Mouse (Mus musculus) brain, adult 2 months (tissue): ENCODE results near the gene Cdca7l.
A peak's percentile ranks its signal among the peaks of the same experiment; 100 is the strongest.

Source experiments
- DNase-seq: peaks from one replicate; pipeline ENCODE4 v3.0.0; 2011; ENCODE audit warnings: low read depth, low spot score

Gene Cdca7l

DNA sequence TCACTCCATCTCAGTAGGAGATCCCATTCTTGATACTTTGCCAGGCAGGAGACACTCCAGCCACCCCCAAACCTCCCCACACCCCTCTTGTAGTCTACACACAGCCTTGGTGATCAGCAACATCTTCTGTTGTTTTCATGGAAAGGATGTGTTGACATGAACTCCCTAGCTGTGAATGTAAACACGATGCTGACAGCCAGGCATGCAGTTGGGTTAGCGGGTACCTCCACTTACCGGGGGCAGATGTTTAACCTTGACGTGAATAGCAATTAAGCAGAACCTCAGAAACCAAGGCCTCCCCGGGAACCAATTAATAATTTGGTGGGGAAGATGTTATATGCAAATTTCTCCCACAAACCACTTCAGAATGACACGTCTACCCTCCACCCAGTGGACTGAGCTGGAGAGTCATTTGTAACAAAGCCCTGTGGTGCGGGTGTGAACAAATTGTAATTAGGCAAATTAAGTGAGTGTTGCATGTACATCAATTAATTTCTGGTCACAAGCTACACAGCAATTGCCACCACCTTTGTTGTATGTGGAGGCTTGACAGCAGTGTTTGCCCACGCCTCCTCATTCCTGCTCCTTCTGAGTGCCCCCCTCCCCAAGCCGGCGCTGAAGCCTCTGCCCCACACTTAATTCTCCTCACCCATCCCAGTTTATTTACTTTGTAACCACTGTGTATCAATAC, 5.4 kb downstream of the Cdca7l start:
- DNase-seq: no peak

DNA sequence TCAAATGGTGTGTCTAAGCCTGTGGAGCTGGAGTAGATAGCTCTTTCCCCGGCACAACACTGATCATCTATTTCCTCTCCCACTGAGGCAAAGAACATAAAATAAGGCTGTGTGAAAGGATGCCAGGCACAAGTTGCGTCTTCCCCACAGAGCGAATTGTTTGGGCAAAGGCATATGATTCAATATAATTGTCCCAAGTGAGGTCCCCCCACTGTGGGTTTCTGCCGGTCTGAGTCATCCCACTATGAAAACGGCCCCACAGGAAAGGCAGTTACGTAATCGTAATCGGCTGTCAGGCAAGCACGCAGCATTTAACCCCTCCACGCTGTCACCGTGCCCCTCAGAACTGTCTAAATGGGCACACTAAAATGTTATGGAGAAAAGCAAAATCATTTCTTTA, 6.0 kb downstream of the Cdca7l start:
- DNase-seq: peak; percentile 53

DNA sequence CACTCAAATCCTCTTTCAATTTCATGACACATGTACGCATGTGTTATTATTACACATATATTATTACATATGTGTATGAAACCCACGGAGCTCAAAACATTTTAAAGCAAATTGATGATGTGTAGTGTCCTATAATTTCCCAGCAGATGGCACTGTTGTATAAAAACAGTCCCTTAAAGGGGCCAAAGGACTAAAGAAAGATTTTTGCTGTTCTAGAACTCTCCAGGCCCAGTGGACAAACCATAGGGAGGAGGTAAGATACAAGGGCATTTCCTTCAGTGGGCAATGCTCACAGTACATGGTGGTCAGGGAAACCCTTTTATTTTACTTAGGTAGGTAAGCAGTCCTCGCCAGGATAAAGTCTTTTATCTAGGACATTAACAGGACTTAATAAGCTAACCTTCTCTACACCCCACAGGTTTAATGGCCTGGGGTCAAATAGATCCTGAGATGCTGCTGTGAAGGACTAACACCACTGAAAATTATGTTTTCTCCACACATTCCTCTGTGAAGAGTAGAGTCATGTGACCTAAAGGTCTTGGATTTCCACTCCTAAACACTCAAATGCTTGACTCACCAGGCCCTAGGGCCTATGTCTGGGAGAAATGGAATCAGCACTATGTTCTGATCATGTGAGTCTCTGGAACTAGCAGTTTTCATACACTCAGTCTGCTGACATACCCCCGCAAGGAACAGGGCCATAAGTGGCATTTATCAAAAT, 16.2 kb downstream of the Cdca7l start:
- DNase-seq: no peak

DNA sequence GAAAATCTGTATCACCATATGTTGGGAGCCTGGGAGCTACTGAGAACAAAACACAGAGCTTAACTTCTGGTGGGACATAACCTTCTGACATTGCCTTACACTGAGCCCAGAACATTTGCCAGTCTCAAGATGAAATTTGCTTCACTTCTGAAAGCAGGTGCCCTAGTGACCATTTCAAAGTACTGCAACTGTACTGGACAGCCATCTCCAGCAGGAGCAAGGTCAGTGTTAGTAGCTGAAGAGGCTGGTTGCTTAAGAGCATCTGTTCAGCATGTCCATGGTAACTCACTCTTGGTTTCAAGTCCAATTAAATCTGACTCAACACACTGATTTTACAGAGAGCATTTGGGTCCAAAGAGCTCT, 16.8 kb downstream of the Cdca7l start:
- no peak for DNase-seq

DNA sequence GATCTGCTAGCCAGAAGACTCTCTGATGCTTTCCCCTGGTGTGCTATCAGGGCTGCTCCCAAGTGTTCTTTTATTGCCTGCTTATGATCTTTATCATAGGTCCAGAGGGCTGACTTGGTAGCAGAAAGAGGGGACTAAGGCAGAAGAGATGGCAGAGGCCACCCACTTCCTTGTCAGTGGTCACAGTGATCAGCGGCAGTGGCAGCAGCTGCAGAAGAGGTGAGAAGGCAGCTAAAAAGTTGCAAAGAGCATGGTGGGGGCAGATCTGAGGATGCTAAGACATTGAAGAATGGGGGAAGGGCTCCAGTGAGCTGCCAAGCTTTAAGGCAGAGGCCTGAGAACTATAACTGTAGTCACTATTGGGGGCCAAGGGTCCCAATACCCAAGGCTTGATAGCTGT, 17.3 kb downstream of the Cdca7l start:
- no peak for DNase-seq

DNA sequence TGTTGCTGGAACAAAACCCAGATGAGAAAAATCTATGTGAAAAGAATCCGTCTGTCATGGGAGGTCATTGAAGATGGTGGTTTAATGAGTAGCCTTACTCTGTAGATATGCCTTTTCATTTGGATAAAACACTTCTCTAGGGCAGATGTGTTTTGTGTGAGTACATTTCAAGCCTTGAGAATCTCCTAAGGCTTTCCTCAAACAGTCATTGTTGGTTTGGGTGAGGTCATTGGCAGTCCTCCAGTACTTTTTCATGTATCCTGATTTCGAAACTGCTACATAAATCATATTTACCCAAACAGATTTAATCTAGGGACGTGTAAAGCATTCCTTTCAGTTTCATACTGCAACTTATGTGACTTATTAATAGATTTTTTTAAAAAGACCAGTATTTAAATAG, 24.3 kb downstream of the Cdca7l start:
- DNase-seq: no peak

DNA sequence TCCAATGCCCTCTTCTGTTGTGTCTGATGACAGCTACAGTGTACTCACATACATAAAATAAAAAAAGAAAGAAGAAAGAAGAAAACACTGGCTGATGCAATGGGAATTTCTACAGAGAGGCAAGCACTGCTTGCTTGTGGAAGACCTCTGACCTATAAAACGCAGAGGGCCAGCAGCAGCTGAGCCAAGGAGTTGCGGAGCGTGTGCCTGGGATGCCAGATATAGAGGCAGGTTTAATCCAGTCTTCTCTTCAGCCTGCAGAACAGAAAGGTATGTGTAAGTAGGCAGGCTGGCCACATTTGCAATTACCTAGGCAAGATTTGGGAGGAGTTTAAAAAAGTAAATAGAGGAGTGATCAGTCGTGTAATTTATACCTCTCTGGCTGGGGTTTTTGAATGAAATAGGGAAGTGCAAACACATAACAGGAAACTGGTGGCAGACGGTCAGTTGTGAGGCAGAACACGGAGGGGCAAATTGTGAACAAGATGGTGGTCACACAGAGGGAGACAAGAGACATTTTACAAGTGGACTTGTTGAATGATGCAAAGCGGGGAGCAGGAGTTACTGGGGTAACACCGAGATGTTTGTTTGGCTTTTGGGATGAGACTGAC, 27.4 kb downstream of the Cdca7l start:
- DNase-seq: no peak

DNA sequence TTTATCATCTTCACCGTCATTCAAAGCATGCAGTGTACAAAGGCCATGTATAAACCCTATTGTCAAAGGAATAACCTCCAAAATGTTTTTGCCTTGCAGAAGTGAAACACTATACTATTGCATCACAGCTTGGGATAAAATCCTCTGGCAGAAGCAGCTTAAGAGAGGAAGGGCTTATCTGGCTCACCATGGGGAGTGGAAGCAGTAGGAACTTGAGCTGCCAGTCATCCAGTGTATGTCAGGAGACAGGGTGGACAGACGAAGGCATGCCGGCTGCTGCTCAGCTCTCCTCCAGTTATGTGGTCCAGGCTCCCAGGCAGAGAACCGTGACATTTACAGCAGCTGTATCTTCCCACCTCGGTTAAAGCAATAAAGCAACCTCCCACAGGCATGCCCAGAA, 28.1 kb downstream of the Cdca7l start:
- no peak for DNase-seq

DNA sequence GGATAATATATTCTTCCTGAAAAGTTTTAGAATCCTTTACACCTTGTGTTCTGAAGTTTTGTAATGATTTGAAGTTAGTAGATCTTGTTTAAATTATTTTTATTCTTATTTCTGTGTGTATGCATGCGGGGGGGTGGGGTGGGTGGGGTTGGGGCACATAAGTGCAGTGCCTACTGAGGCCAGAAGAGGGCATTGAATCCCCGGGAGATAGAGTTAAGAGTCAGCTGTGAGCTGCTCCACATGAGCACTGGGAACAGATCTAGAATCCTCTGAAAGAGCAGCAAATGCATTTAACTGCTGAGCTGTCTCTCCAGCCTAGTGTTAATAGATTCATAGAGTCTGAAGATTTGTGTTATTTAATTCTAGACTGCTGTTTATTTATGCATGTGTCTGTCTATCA, 30.6 kb downstream of the Cdca7l start:
- DNase-seq: no peak

DNA sequence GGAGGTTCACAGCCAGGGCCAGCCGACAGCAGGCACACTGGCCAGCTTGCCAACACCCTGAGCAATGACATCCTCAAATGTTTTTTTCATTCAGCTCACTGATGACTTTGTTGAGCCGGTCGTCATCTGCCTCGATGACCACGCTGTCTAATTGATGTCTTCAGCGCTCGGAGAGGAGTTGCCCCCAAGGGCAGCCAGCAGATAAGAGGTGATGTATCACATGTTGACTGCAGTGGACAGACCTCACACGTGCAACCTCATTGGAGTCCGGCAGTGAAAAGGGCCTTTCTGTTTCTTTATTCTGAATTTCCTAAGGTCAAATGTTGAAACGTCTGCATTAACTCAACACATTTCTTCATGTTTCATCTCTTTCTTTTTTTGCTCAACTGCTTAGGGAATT, 31.3 kb downstream of the Cdca7l start:
- no peak for DNase-seq

DNA sequence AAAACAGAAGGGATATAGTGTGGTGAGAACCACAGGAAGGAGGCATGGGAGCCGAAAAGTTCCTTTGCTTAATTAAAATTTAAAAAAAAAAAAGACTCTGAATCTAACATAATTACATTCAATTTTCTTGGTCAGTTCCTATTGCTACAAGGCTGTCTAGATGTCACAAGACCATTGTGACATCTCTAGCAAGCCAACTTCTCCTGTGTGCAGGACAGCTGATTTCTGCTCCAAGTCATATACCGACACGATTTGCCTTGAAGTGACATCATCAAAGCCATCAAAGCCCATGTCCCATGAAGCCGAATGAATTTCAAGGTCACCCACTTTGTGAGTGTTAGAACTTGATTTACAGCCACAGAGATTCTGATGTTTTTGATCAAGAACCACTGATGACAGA, 33.3 kb downstream of the Cdca7l start:
- no peak for DNase-seq

DNA sequence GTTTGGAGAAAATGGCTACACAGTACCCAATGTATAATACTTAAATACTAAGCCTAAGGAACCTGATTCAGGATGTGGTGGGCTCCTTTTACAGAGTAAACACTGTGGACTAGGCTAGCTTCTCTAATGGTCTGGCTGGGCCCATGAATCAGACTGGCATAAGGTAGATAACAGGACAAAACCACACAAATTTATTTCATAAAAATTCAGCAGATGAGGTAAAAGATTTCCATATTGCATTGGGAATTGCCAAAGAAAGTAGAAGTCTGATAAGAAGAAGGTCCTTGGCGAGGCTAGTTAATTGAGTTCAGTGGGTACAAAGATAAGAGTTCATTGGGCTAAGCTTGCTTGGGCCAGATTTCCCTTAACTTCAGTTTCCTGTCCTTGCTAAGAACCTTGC, 36.6 kb downstream of the Cdca7l start:
- no peak for DNase-seq

DNA sequence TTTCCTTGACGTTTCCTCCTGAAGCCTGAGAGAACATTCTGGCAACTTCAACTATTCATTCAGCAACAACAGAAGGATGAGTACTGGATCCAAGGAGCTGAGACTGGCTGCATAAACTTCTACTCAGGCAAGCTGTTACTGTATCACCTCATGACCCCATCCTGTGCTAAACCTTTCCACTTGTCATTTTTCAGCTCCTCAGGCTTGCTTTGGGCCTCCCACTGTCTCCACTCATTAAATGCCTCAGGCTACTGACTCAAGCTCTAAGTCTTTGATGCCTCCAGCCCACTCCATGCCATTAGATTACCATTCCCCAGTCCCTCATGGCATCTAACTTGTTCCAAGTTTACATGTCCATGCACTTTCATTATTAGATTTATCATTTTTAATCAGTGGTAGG, 38.6 kb downstream of the Cdca7l start:
- no peak for DNase-seq

DNA sequence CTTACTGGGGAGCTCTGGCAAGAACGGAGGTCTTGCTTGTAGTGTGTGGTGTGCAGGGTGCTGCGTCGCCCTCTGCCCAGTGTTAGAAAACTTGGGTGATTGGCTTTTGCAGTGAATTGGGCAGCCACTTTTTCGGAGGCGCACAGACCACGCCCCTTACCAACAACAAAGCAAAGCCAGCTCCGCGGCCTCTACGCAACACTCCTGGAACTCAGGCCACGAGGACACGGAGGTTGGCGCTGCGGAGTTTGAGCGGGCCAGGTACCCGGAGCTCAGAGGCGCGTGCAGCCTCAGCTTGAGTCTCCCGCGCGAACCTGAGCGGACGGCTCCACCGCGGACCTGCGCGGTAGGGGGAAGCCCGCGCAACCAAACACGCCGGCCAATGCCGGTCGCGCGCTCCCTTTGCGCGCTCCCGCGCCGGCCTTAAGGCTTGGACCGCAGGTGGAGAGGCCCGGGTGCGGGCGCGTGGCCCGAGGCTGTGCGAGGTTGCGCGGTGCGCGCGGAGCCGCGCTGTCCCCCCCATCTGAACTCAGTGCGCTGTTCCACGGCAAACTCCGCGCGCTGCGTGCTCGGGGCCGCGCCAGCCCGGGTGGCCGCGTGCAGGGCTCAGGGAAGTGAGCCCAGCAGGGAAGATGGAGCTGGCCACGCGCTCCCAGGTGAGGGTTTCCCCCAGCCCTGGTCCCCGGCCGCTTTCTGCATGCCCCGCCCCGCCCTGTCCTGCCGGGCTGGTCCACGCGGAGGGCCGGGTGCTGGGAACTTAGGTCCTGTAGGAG, 39.4 kb downstream of the Cdca7l start:
- peak; percentile 69 for DNase-seq

DNA sequence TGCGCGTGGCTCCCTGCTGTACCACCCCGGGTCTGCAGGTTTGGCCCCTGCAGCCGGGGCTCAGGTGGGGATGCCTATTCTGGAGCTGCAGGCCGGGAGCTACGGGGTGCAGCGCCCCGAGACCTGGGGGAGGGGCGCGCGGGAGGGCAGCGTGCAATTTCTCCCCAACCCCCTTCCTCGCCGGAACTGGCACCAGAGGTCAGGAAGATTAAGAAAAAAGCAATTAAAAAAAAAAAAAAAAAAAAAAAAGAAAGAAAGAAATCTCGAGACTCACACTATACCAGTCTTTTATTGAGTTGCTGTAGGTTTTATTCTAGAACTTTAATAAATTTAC, 40.0 kb downstream of the Cdca7l start:
- no peak for DNase-seq

DNA sequence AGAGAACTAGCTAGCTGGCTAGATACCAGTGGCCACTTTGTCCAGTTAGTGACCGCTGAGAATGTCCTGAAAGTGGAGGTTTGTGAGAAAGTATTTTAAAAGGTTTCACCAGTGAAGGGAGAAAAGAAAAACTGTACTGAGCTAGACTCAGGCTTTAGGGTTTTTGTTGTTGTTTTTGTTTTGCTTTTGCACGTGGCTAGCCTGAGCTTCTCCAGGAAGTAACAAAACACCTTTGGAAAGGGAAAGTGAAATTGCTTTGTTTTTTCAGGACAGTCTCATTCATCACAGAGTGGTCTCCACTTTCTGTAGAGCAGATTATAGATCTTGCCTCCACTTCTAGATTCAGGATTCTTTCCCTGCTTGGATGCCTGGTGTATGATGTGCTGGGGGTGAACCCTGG, 40.8 kb downstream of the Cdca7l start:
- DNase-seq: no peak

DNA sequence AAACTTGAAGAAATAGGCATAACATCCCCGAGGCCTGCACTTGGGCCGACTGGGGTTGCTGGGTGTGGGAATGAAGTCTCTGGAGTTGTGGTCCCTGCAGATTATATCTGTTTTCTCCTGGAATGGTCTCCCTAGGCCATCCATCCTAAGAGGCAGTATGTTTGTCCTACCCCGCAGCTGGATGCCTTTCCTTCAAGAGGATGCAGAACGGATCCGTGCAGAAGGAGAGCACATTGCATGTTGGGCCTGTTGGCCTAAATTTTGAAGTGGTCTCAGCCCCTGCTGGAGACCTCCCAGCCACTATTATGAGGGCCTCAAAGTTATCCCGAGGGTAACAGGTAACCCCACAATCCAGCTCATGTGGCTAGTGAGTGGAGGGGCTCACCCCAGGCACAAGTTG, 44.5 kb downstream of the Cdca7l start:
- DNase-seq: no peak

DNA sequence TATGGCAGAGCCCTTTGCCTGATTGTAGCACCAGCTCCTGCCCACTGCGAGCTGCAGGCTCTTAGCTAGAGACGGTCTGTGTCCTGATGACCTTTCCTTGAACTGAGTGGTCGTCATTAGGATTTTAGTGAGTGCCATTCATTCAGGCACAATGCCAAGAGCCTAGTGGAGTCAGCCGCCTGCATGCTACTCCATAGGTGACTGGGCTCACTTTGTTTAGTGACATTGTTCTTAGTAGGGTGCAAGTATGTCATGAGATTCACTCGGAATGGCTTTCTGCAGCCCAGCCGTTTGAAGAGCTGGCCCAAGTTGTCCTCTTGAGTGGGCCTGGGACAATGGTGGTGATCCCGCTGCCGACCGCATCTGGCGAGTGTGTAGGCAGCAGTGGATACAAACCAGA, 46.4 kb downstream of the Cdca7l start:
- no peak for DNase-seq

DNA sequence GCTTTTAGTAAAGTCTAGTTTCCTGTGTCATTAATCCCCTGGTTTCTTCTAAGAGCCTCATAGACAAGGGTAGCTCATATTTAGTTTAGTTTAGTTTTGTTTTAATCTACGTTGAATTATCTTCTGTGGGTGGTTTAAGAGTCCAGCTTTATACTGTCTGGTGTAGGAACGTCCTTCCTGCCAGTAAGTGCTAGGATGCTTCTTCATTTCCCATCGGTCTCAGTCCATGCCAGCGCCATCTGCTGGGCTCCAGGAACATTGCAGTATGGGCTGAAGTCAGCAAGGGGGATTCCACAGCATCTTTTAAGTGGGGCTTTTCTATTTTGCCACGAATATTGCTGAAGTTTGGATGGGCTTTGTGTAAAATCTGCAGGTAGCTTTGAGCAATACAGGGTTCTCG, 49.2 kb downstream of the Cdca7l start:
- DNase-seq: peak; percentile 69

DNA sequence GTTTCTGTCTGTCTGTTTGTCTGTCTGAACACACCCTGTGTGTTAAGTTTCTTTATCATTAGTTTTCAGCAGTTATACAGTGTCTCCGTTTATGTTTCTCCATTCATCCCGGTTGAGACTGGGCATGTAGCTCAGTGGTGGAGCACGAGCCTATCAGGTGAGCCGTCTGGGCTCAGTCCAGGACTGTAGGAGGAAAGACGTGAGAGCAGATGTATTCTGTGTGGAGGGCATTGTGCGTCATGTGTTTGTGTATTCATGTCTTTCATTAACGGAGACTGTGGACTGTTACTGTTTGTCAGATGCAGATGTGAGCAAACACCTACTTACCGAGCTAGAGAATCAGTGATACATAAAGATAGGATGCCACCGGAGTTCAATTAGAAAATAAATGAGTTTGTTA, 52.9 kb downstream of the Cdca7l start:
- no peak for DNase-seq

DNA sequence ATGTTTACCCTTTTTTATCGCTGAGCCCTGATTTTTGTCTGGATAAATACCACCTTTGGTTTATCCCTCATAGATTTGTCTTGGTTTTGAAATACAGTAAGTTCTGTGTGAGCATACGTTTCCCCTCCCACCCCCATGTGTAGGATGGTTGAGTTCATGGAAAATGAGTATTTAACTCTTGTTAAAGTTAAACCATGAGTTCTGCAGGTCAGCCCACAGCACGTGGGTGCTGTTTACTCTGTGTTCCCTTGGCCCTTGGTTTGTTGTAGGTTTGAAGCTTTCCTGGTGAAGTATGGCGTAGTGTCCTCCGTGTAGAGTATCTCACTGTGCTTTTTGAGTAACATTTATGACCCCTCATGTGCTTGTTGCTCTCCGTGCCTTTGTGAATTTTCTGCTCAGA, 53.8 kb downstream of the Cdca7l start:
- DNase-seq: no peak

DNA sequence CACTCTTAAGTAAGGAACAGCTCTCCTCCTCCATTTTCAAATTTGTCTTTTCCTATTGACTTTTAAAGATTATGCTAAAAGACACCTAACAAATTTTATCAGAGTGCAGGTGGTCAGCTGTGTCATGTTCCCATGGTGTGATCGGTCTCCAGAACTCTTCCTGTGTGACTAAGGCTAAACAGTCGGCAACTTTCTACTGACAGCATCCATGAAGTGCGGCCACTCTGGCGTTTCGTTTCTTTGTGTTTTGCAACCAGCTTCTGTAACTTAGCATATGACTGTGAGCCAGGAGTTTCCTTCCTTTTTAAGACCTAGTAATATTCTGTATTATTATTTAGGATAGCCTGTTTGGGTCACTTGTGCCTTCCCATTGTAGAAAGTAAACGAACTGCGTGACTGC, 56.8 kb downstream of the Cdca7l start:
- no peak for DNase-seq

DNA sequence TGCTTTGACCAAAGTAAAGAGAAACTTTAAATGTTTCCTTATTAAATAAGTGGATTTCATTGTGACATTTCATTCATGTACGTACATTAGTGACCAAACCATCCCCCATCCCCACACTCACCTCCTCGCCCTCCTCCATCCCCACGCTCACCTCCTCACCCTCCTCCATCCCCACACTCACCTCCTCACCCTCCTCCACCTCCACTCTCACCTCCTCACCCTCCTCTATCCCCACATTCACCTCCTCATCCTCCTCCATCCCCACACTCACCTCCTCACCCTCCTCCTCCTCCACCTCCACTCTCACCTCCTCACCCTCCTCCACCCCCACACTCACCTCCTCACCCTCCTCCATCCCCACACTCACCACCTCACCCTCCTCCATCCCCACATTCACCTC, 57.2 kb downstream of the Cdca7l start:
- DNase-seq: no peak
